Mouse (Mus musculus) layer of hippocampus, postnatal 25 days (tissue): ENCODE results near the gene Lrrc56. TPM values are rescaled to one million over a fixed set of nuclear protein-coding genes. Genes with fewer than 3 reads are reported as not detected.

Source experiments
- microRNA-seq, 2 experiments: library from miRNA; unstranded; fragments of <30 nt; microRNA quantifications; one replicate each; pipeline ENCODE4 v1.2.0; 2021
- total RNA-seq, 2 experiments: library from RNA; stranded (reverse); gene quantifications; 2 replicates each; pipeline ENCODE4 v1.2.3; 2021

Gene Lrrc56
- total RNA-seq, 2 experiments from 2014 or later, result 4.5 to 6.1 TPM

Small RNA genes lying within 50 kb of the gene (microRNA-seq; reads per million reads assigned to microRNA genes)
- gene Mir210, result 84.2 to 96.0 reads per million in 2 experiments

Other genes starting within 250 kb of the Lrrc56 start
- not detected for gene Ifitm5, start 243.9 kb upstream of the Lrrc56 start, total RNA-seq
- not detected for gene Gm45717, start 238.2 kb upstream of the Lrrc56 start, total RNA-seq
- 10 to 100 TPM in 1 of 2 experiments, 1 to 10 TPM in 1; 9.7 to 13.4 TPM for gene Ifitm2, start 238.2 kb upstream of the Lrrc56 start, total RNA-seq
- gene Ifitm1, start 226.9 kb upstream of the Lrrc56 start, total RNA-seq, result 1 to 10 TPM; 1.3 to 1.5 TPM
- 10 to 100 TPM; 11.9 to 13.8 TPM for gene Ifitm3, start 183.4 kb upstream of the Lrrc56 start, total RNA-seq
- not detected for gene Ifitm6, start 176.2 kb upstream of the Lrrc56 start, total RNA-seq
- not detected for gene Gm17387, start 165.0 kb upstream of the Lrrc56 start, total RNA-seq
- 10 to 100 TPM; 80.7 to 96.2 TPM for gene B4galnt4, start 133.1 kb upstream of the Lrrc56 start, total RNA-seq
- gene Pkp3, start 115.9 kb upstream of the Lrrc56 start, total RNA-seq, result not detected
- gene Sigirr, start 93.6 kb upstream of the Lrrc56 start, total RNA-seq, result 1 to 10 TPM; 1.9 to 3.2 TPM
- not detected for gene Ano9, start 76.4 kb upstream of the Lrrc56 start, total RNA-seq
- 10 to 100 TPM; 58.7 to 61.1 TPM for gene Ptdss2, start 71.8 kb upstream of the Lrrc56 start, total RNA-seq
- 10 to 100 TPM; 32.5 to 36.5 TPM for gene Rnh1, start 21.3 kb upstream of the Lrrc56 start, total RNA-seq
- 100 to 1,000 TPM; 193 to 235 TPM for gene Hras, start 152 bp upstream of the Lrrc56 start, total RNA-seq
- gene Lmntd2, start 19.9 kb downstream of the Lrrc56 start, total RNA-seq, result not detected
- gene Rassf7, start 21.7 kb downstream of the Lrrc56 start, total RNA-seq, result under 1 TPM; 0.64 to 0.80 TPM
- 10 to 100 TPM; 67.1 to 71.1 TPM for gene Phrf1, start 34.6 kb downstream of the Lrrc56 start, total RNA-seq
- 1 to 10 TPM in 1 of 2 experiments, under 1 TPM in 1; 0.91 to 1.9 TPM for gene Irf7, start 72.3 kb downstream of the Lrrc56 start, total RNA-seq
- not detected for gene Cdhr5, start 82.6 kb downstream of the Lrrc56 start, total RNA-seq
- gene Sct, start 85.0 kb downstream of the Lrrc56 start, total RNA-seq, result not detected
- gene Drd4, start 97.8 kb downstream of the Lrrc56 start, total RNA-seq, result under 1 TPM in 1 of 2 experiments, not detected in 1; 0.12 TPM
- 10 to 100 TPM; 91.3 to 92.6 TPM for gene Deaf1, start 133.5 kb downstream of the Lrrc56 start, total RNA-seq
- 10 to 100 TPM; 28.8 to 39.3 TPM for gene Tmem80, start 133.6 kb downstream of the Lrrc56 start, total RNA-seq
- gene Eps8l2, start 144.7 kb downstream of the Lrrc56 start, total RNA-seq, result 1 to 10 TPM; 4.7 to 6.2 TPM
- 100 to 1,000 TPM; 125 to 154 TPM for gene Taldo1, start 198.0 kb downstream of the Lrrc56 start, total RNA-seq
- 10 to 100 TPM; 42.4 to 49.2 TPM for gene Gatd1, start 220.0 kb downstream of the Lrrc56 start, total RNA-seq
- gene Cend1, start 235.3 kb downstream of the Lrrc56 start, total RNA-seq, result 100 to 1,000 TPM; 286 to 299 TPM
- gene Slc25a22, start 243.7 kb downstream of the Lrrc56 start, total RNA-seq, result 100 to 1,000 TPM; 351 to 355 TPM
- gene Pidd1, start 249.9 kb downstream of the Lrrc56 start, total RNA-seq, result 1 to 10 TPM in 1 of 2 experiments, under 1 TPM in 1; 0.84 to 2.2 TPM